Mouse (Mus musculus): ENCODE measurements around the gene 4933428M09Rik.
"Not testable (repeated sequence)": the region's sequence is repeated elsewhere in the genome, so short reads cannot be mapped to it uniquely, and the experiment has no call there.

4933428M09Rik gene

GRCm38 (mm10) chrX:139178928-139179327 is at the start of gene 4933428M09Rik:
4933428M09Rik (plus strand) TSS chrX:139179228.
- no peak for DNase-seq

- DNase-seq: no peak
Observed at GRCm38 (mm10) chrX:139134031-139134430, 45.0 kb upstream of the 4933428M09Rik start.

DNA sequence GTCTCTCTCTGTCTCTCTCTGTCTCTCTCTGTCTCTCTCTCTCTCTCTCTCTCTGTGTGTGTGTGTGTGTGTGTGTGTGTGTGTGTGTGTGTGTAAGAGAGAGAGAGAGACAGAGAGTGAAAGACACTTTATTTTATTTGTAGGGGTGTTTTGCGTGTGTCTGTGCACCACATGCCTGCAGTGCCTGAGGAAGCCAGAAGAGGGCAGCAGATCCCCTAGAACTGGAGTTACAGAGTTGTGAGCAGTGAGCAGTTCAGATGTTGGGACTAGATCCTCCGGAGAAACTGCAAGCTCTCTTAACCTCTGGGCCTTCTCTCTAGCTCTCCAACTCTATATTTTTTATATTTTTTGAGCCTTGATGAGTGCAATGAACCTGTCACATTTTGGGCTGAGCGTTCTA is 12.5 kb downstream of the 4933428M09Rik start:
- DNase-seq: not testable (repeated sequence)

GRCm38 (mm10) chrX:139194572-139195279 is 15.7 kb downstream of the 4933428M09Rik start:
- DNase-seq: no peak

- DNase-seq: not testable (repeated sequence)
Observed at GRCm38 (mm10) chrX:139209191-139209828, 30.3 kb downstream of the 4933428M09Rik start.

DNA sequence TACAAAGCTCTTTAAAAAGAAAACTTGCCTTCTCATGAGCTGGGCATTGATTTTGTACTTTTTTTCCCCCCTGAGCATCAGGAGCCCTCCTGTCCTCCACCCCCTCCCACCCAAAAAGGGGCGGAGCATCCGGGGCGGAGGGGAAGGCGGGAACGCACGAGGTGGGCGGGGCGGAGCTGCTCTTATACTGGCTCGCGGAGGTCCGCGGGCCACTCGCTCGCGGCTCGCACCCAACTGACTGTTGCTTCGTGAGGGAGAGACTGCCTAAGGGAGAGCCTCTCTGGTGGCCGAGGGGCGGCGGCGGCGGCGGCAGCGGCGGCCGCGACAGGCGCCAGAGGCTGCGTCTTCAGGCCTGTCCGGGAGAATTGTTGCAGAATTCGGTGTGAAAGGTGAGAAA is 30.8 kb downstream of the 4933428M09Rik start, which contains the start of gene Mum1l1:
Gene Mum1l1 (plus strand): TSS at position 214 of the 397 bp plus-strand sequence.
- peak; percentile 42 for DNase-seq

GRCm38 (mm10) chrX:139214765-139215164 is 35.7 kb downstream of the 4933428M09Rik start:
- no peak for DNase-seq

GRCm38 (mm10) chrX:139216409-139216808 is 37.4 kb downstream of the 4933428M09Rik start:
- DNase-seq: no peak

GRCm38 (mm10) chrX:139216991-139217593 is 38.1 kb downstream of the 4933428M09Rik start:
- peak; percentile 24 for DNase-seq

DNA sequence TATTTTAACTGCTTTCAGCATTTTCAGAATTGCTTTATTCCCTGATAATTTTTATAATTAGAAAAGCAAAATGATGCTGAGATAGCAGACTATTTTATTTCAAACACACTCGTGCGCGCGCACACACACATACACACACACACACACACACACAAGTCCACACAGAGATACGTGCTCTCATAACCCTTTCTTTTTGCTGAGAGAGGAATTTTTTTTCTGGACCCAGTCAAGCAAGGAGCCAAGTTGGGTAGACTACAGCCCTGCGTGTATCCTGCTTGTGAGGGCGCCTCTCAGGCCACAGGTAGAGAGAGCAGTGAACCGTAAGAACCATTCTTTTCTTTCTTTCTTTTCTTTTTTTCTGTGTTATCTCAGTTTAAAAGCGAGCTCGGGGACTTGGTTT is 38.7 kb downstream of the 4933428M09Rik start:
- DNase-seq: no peak

GRCm38 (mm10) chrX:139219017-139219416 is 40.0 kb downstream of the 4933428M09Rik start:
- DNase-seq: peak; percentile 9

GRCm38 (mm10) chrX:139220830-139221229 is 41.8 kb downstream of the 4933428M09Rik start:
- DNase-seq: no peak

GRCm38 (mm10) chrX:139221893-139222292 is 42.9 kb downstream of the 4933428M09Rik start:
- DNase-seq: no peak

All from cerebellum, adult 11-12 months (tissue).